Mouse (Mus musculus) C2C12 (cell line): ENCODE data around the gene Ap4e1. TPM values are rescaled to one million over a fixed set of nuclear protein-coding genes. Genes with fewer than 3 reads are reported as not detected.
"Not testable (repeated sequence)": the region's sequence is repeated elsewhere in the genome, so short reads cannot be mapped to it uniquely, and the experiment has no call there.

Experiments
- H3K27me3 ChIP-seq: one replicate; pipeline ENCODE4 v1.6.1; 2011; ENCODE audit not compliant: control insufficient read depth, insufficient read depth, insufficient read length
- H3K36me3 ChIP-seq: one replicate; pipeline ENCODE4 v1.6.1; 2011; ENCODE audit not compliant: control insufficient read depth, insufficient read depth
- H3K4me3 ChIP-seq: one replicate; pipeline ENCODE4 v1.5.1; 2011; ENCODE audit warnings: mild to moderate bottlenecking, control low read depth; ENCODE audit not compliant: poor library complexity, insufficient read depth, severe bottlenecking
- H3K79me2 ChIP-seq: one replicate; pipeline ENCODE4 v1.6.1; 2011; ENCODE audit not compliant: control insufficient read depth, insufficient read depth
- H3K79me3 ChIP-seq: one replicate; pipeline ENCODE4 v1.6.1; 2011; ENCODE audit warnings: low read depth, control low read depth
- H3ac ChIP-seq: one replicate; pipeline ENCODE3; 2011; ENCODE audit warnings: low read depth; ENCODE audit not compliant: control insufficient read depth, insufficient read length
- CEBPB ChIP-seq: IDR thresholded peaks from one replicate; pipeline ENCODE4 v1.6.1; 2011; ENCODE audit warnings: low read depth, mild to moderate bottlenecking, control low read depth, moderate library complexity
- CTCF ChIP-seq: IDR thresholded peaks from one replicate; pipeline ENCODE4 v1.5.1; 2011; ENCODE audit not compliant: control insufficient read depth, insufficient read depth, insufficient read length
- FOSL1 ChIP-seq: IDR thresholded peaks from one replicate; pipeline ENCODE4 v1.8.0; 2011; ENCODE audit warnings: mild to moderate bottlenecking, low read length; ENCODE audit not compliant: poor library complexity, insufficient read depth, severe bottlenecking
- MAX ChIP-seq: IDR thresholded peaks from one replicate; pipeline ENCODE4 v1.6.1; 2011; ENCODE audit warnings: mild to moderate bottlenecking, control low read depth
- MYOD1 ChIP-seq: IDR thresholded peaks from one replicate; pipeline ENCODE4 v1.6.1; 2011; ENCODE audit warnings: low read depth; ENCODE audit not compliant: control insufficient read depth, insufficient read length
- MYOG ChIP-seq: IDR thresholded peaks from one replicate; pipeline ENCODE4 v1.6.1; 2011; ENCODE audit not compliant: control insufficient read depth, insufficient read length; ENCODE audit errors: extremely low read depth
- USF1 ChIP-seq: IDR thresholded peaks from one replicate; pipeline ENCODE4 v1.6.1; 2011; ENCODE audit warnings: low read depth, mild to moderate bottlenecking, control low read depth, moderate library complexity
- microRNA-seq: library from miRNA; unstranded; fragments of <30 nt; microRNA quantifications from one replicate; pipeline ENCODE4, GENCODE M21; 2019; ENCODE audit warnings: borderline microRNAs expressed
- polyA plus RNA-seq: library from polyadenylated mRNA; unstranded; fragments of >200 nt; fragmentation: generic; extraction: Trizol; gene quantifications from one replicate; pipeline ENCODE4 v1.2.1, GENCODE M21; 2012; ENCODE audit warnings: missing spikeins

Ap4e1 gene
- polyA plus RNA-seq, 1 experiment, result 2.6 TPM

GRCm38 (mm10) chr2:127079881-127080590 lies 71.5 kb downstream of the Ap4e1 start:
- Histone ChIP-seq H3K4me3 (no peak overlapping the region), H3K27me3 (no peaks in the 10 kb centered on the region), H3ac (no peak overlapping the region), H3K79me3 (no peaks in the 10 kb centered on the region), H3K79me2 (no peaks in the 10 kb centered on the region), H3K36me3 (no peaks in the 10 kb centered on the region)
- TF ChIP-seq MYOG, result no peak
- no peak for TF ChIP-seq MAX
- no peak for TF ChIP-seq CEBPB
- TF ChIP-seq USF1, result no peak
- TF ChIP-seq FOSL1, result no peak

DNA sequence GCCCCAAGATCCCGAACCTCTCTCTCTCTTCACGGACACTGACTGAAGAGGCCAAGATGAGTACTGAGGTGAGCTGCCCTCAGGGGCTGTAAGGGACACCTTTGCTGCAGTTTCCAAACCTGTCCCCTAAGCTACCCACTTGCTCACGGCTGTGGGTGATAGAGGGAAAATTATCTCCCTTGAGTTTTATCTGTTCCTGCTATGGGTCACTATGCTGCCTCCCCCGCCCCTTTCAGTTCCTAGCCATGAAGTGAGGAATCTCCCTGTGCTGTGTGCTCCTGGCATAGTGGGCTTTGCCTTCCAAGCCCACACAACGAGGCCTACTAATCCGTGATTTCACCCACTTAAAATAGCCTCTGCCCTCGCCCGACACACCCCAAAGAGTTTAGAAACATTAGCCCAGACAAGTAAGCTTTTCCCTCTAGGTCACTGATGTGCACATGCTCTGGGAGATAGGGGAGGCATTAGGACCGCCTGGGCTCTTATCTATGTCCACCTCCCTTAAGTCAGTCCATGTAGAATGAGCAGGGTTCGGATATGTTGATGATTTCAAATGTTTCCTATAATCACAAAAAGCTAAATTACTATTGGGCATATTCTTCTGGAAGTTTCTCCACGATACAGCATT lies 72.2 kb downstream of the Ap4e1 start:
- H3K79me3 ChIP-seq, result no peaks in the 10 kb centered on the region
- TF ChIP-seq CEBPB, result no peak
- TF ChIP-seq MYOG, result no peak
- TF ChIP-seq MAX, result no peak
- TF ChIP-seq USF1, result no peak
- no peak for TF ChIP-seq CTCF
- TF ChIP-seq MYOD1, result no peak
- no peak for TF ChIP-seq FOSL1
- H3ac ChIP-seq, result no peak overlapping the region
- no peak overlapping the region for H3K4me3 ChIP-seq
- no peaks in the 10 kb centered on the region for H3K36me3 ChIP-seq
- no peaks in the 10 kb centered on the region for H3K79me2 ChIP-seq
- H3K27me3 ChIP-seq, result no peaks in the 10 kb centered on the region

DNA sequence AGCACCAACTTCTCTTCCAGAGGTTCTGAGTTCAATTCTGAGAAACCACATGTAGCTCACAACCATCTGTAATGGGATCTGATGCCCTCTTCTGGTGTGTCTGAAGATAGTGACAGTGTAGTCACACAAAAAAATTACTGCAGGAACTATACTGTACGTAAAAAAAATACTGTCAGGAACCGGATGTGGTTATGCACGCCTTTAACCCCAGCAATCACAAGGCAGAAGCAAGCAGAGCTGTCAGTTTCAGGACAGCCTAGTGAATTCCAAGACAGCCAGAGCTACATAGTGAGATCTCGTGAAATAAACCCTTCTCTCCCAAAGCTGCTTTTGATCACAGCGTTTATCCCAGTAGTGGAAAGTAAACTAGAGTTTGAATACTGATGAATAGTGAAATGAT lies 77.7 kb downstream of the Ap4e1 start:
- Histone ChIP-seq H3K27me3 (no peaks in the 10 kb centered on the region), H3K4me3 (no peak overlapping the region), H3ac (no peak overlapping the region), H3K36me3 (peaks cover 8% of the 10 kb centered on the region), H3K79me2 (no peaks in the 10 kb centered on the region), H3K79me3 (no peaks in the 10 kb centered on the region)
- no peak for TF ChIP-seq MYOG
- no peak for TF ChIP-seq MAX
- no peak for TF ChIP-seq CEBPB
- TF ChIP-seq CTCF, result no peak
- TF ChIP-seq MYOD1, result no peak
- TF ChIP-seq FOSL1, result no peak
- no peak for TF ChIP-seq USF1

- H3K79me3 ChIP-seq, H3K79me2 ChIP-seq, H3K4me3 ChIP-seq, H3K27me3 ChIP-seq, H3ac ChIP-seq: not testable (repeated sequence)
- H3K36me3 ChIP-seq, result peaks cover 19% of the 10 kb centered on the region
Observed at GRCm38 (mm10) chr2:127090151-127090550, 81.6 kb downstream of the Ap4e1 start.

DNA sequence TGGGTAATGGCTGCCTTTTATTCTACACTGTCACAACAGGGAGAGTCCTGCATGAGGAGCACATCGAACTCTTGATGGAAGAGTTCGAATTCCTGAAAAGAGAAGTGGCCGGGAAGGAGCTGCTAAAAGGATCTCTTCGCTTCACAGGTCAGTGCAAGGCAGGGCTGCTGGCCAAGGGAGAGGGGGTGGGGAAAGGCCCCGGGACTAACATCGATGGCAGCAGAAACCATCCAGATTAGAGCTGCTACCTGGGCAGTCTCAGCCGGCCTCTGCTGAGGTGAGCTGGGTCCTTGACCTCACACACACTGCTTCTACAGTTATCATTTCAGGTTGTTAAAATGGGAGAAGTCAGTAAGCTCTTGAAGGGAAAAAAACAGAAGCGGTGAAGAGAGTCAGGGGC lies 83.5 kb downstream of the Ap4e1 start:
- no peaks in the 10 kb centered on the region for H3K79me2 ChIP-seq
- H3K36me3 ChIP-seq, result peaks cover 30% of the 10 kb centered on the region
- H3K27me3 ChIP-seq, result no peaks in the 10 kb centered on the region
- TF ChIP-seq MYOG (no peak), CTCF (no peak), CEBPB (no peak), MAX (no peak), MYOD1 (no peak), USF1 (no peak), FOSL1 (no peak)
- no peak overlapping the region for H3K4me3 ChIP-seq
- no peaks in the 10 kb centered on the region for H3K79me3 ChIP-seq
- no peak overlapping the region for H3ac ChIP-seq

DNA sequence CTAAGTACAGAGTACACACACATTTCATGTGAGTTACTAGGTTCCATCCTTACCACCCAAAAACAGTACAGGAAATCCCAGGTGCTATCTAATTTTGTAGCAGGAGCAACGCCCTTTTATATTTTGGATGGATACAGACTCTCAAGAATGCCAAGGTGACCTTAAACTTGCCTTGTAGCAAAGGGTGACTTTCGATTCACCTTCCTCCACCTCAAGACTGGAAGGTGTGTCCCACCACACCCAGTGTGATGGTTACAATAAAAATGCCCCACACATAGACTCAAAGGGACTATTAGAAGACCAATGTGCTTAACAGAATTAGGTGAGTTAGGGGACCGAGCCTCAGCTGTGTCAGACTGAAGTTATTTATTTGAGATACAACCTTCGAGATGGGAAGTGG lies 100.5 kb downstream of the Ap4e1 start:
- no peaks in the 10 kb centered on the region for H3K27me3 ChIP-seq
- no peak overlapping the region for H3ac ChIP-seq
- no peak for TF ChIP-seq USF1
- no peak for TF ChIP-seq MYOG
- no peak for TF ChIP-seq CEBPB
- TF ChIP-seq CTCF, result no peak
- no peak for TF ChIP-seq MYOD1
- TF ChIP-seq FOSL1, result no peak
- TF ChIP-seq MAX, result no peak
- no peaks in the 10 kb centered on the region for H3K79me2 ChIP-seq
- peaks cover 69% of the 10 kb centered on the region for H3K36me3 ChIP-seq
- no peaks in the 10 kb centered on the region for H3K79me3 ChIP-seq
- H3K4me3 ChIP-seq, result no peak overlapping the region

Small RNA genes lying within 50 kb of the gene (microRNA-seq; reads per million reads assigned to microRNA genes)
- gene Gm24081, result not detected

Other genes with a start within 250 kb of the Ap4e1 start
- gene Usp50, start 225.2 kb upstream of the Ap4e1 start, polyA plus RNA-seq, result 0.78 TPM
- 6.1 TPM for gene Trpm7, start 132.5 kb upstream of the Ap4e1 start, polyA plus RNA-seq
- 15.3 TPM for gene Sppl2a, start 75.5 kb upstream of the Ap4e1 start, polyA plus RNA-seq
- gene Blvra, start 61.9 kb downstream of the Ap4e1 start, polyA plus RNA-seq, result 32.6 TPM
- gene Ncaph, start 125.2 kb downstream of the Ap4e1 start, polyA plus RNA-seq, result 34.6 TPM
- gene Itpripl1, start 134.7 kb downstream of the Ap4e1 start, polyA plus RNA-seq, result 4.1 TPM
- 1.5 TPM for gene 1810024B03Rik, start 199.6 kb downstream of the Ap4e1 start, polyA plus RNA-seq
- 46.8 TPM for gene Snrnp200, start 199.7 kb downstream of the Ap4e1 start, polyA plus RNA-seq
- gene Ciao1, start 239.1 kb downstream of the Ap4e1 start, polyA plus RNA-seq, result 44.4 TPM
- 16.8 TPM for gene Tmem127, start 239.2 kb downstream of the Ap4e1 start, polyA plus RNA-seq